Mouse (Mus musculus) intestine, embryonic 16.5 days (tissue): ENCODE data around the gene Adk. TPM values are rescaled to one million over a fixed set of nuclear protein-coding genes. Genes with fewer than 3 reads are reported as not detected.

ENCODE experiments used
- ATAC-seq: fragments of 200-750 bp; cut with Nextera tagmentation; 2 replicates; pipeline ENCODE4 v1.8.0; 2017; ENCODE audit warnings: moderate TSS enrichment, moderate library complexity
- H3K27ac ChIP-seq: fragments of 300-500 bp; sonication (generic); 2 replicates; pipeline ENCODE4 v1.5.1; 2014; ENCODE audit warnings: mild to moderate bottlenecking, low read length
- H3K27me3 ChIP-seq: fragments of 300-500 bp; sonication (generic); replicated peaks from 2 replicates; pipeline ENCODE4 v1.6.1; 2014; ENCODE audit warnings: low read length, control low read depth, mixed read lengths; ENCODE audit not compliant: control insufficient read depth, insufficient read depth
- H3K36me3 ChIP-seq: fragments of 300-500 bp; sonication (generic); 2 replicates; pipeline ENCODE4 v1.6.1; 2014; ENCODE audit warnings: low read length, control low read depth; ENCODE audit not compliant: control insufficient read depth, insufficient read depth
- H3K4me1 ChIP-seq: fragments of 300-500 bp; sonication (generic); 2 replicates; pipeline ENCODE4 v1.6.1; 2014; ENCODE audit warnings: low read length, control low read depth, mixed read lengths; ENCODE audit not compliant: control insufficient read depth, insufficient read depth
- H3K4me2 ChIP-seq: fragments of 300-500 bp; sonication (generic); 2 replicates; pipeline ENCODE4 v1.6.1; 2014; ENCODE audit warnings: low read depth, low read length, control low read depth
- H3K4me3 ChIP-seq: fragments of 300-500 bp; sonication (generic); 2 replicates; pipeline ENCODE4 v1.5.1; 2014; ENCODE audit warnings: mild to moderate bottlenecking, low read length
- H3K9ac ChIP-seq: fragments of 300-500 bp; sonication (generic); 2 replicates; pipeline ENCODE4 v1.6.1; 2014; ENCODE audit warnings: low read depth, low read length
- H3K9me3 ChIP-seq: fragments of 300-500 bp; sonication (generic); 2 replicates; pipeline ENCODE4 v1.6.1; 2016; ENCODE audit warnings: low read length, control low read depth; ENCODE audit not compliant: control insufficient read depth
- WGBS: fragments of 180-500 bp; shearing (Covaris S2); extraction: QIAGEN DNeasy Blood & Tissue Kit; methylation state at CpG from one replicate; pipeline ENCODE4 v1.1.7; 2014; 5-methylcytosine and 5-hydroxymethylcytosine counted together
- polyA plus RNA-seq: library from polyadenylated mRNA; unstranded; fragments of >200 nt; fragmentation: Nextera tagmentation; extraction: Ambion mirVana; gene quantifications from 2 replicates; pipeline ENCODE4 v1.2.1, GENCODE M21; 2015

Gene Adk
- polyA plus RNA-seq, 1 experiment from 2014 or later: 244 TPM

DNA sequence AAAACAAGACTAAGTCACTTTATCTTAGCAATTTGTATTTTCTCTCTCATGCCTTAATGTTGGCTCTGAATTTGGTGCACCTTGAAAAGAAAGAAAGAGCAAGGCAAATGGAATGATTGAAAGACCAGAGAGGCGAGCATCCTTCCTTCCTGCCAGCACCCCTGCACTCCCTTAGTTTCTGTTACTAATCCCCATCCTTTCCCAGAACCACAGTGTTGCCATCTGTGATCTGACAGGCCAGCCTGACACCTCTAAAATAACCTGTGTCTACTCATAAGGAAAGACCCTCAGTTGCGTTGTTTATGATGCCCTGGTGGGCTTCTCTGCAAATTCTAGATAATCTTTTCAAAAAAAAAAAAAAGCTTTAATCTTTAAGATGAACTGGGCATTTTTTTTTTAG lies 319.6 kb downstream of the Adk start:
- Histone ChIP-seq H3K4me2 (no peak overlapping the region), H3K4me1 (peaks cover 4% of the 10 kb centered on the region), H3K9me3 (no peaks in the 10 kb centered on the region), H3K36me3 (no peaks in the 10 kb centered on the region), H3K9ac (no peak overlapping the region), H3K27me3 (no peaks in the 10 kb centered on the region), H3K27ac (no peak overlapping the region), H3K4me3 (no peak overlapping the region)
- WGBS: 85% methylated on average over 2 of the region's 2 CpGs
- no peak for ATAC-seq

DNA sequence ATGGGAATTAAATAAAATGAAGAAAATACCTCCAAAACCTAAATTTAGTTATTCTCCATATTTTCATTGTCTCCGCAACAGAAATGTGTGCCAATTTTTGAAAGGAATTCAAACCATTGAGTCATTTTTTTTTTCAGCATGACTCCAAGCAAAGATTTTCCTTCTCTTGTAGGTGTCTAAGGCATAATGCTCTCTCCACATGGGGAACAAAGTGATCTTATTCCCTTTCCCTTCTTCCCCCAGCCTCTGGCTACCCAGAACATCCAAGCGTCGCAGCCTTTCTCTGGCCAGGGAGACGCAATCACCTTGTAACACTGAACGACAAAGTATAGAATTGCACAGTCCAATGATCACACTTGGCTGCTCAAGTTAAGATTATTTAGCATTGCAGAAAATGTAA lies 320.3 kb downstream of the Adk start:
- no peak overlapping the region for H3K4me2 ChIP-seq
- peaks cover 4% of the 10 kb centered on the region for H3K4me1 ChIP-seq
- H3K27ac ChIP-seq: no peak overlapping the region
- WGBS: 91% methylated on average over 5 of the region's 5 CpGs
- no peak overlapping the region for H3K9ac ChIP-seq
- H3K36me3 ChIP-seq: no peaks in the 10 kb centered on the region
- no peak overlapping the region for H3K4me3 ChIP-seq
- no peaks in the 10 kb centered on the region for H3K9me3 ChIP-seq
- ATAC-seq: no peak
- no peaks in the 10 kb centered on the region for H3K27me3 ChIP-seq

DNA sequence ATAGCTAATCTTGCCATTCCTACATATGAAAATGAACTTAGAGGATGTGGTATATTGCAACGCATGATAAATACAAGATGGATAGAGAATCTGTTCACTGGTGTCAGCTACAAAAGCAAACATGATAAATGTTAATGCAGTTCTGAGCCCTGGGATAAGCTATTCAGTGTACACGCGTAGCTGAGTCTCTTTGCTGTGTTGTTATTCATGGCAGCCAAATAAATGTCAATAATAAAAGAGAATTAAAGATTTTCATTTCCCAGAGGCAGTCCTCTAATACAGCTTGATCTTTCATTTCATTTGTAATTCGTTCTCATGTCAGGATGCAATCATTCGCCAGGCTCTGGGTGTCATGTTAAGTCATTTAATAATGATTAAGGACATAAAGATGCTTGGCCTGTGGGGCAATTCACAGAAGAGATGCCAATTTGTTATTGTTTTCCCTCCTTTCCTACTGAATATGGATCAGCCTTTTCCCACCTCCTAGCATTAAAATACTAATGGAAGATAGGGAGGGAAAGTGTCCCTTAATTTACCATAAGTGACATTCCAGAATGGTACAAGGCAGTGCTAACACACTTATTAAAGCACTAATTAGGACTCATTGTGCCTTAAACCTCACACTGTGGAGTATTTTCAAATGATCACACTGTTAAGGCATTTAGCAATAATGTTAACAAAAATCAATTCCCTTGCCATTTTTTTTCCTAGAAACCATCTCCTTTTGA lies 331.5 kb downstream of the Adk start:
- WGBS: 85% methylated on average over 5 of the region's 5 CpGs
- no peaks in the 10 kb centered on the region for H3K27me3 ChIP-seq
- no peaks in the 10 kb centered on the region for H3K4me1 ChIP-seq
- 0 out of 2 replicates have a peak, but pooled peaks cover 10% of the 10 kb centered on the region for H3K36me3 ChIP-seq
- ATAC-seq: no peak
- H3K9ac ChIP-seq: no peak overlapping the region
- no peak overlapping the region for H3K4me2 ChIP-seq
- peaks cover 5% of the 10 kb centered on the region; the same call in 1 of the 2 replicates for H3K9me3 ChIP-seq
- H3K4me3 ChIP-seq: no peak overlapping the region
- no peak overlapping the region for H3K27ac ChIP-seq

GRCm38 (mm10) chr14:21399506-21399905 lies 347.1 kb downstream of the Adk start:
- WGBS: 77% methylated on average over 7 of the region's 7 CpGs
- Histone ChIP-seq H3K36me3 (no peaks in the 10 kb centered on the region), H3K4me1 (no peaks in the 10 kb centered on the region), H3K27me3 (no peaks in the 10 kb centered on the region), H3K9me3 (no peaks in the 10 kb centered on the region), H3K9ac (no peak overlapping the region), H3K27ac (no peak overlapping the region), H3K4me3 (no peak overlapping the region), H3K4me2 (no peak overlapping the region)
- ATAC-seq: no peak

DNA sequence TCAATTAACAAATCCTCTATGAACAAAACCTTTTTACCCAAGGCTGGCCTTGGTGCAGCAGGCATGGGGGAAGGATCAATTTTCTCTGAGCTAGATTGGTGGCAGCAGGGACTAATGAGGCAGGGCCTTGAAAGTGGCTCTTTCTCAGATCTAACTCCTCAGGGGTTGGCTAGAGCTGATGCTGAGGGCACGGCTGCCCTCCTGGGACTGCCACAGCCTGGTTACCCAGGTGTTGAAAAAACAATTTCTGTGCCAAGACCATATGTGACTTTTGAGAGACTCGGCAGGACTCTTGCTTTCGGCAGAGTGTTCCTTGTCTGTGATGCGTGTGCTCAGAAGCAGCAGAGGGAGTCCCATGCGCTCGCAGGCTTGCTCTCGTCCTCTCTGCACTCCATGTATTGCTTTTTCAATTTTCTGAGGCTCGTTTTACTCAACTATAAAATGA lies 349.8 kb downstream of the Adk start:
- Histone ChIP-seq H3K4me1 (no peaks in the 10 kb centered on the region), H3K27me3 (no peaks in the 10 kb centered on the region), H3K4me2 (no peak overlapping the region), H3K9me3 (no peaks in the 10 kb centered on the region), H3K9ac (no peak overlapping the region), H3K4me3 (no peak overlapping the region), H3K27ac (no peak overlapping the region), H3K36me3 (no peaks in the 10 kb centered on the region)
- WGBS: 47% methylated on average over 8 of the region's 8 CpGs
- no peak for ATAC-seq

GRCm38 (mm10) chr14:21402621-21403405 lies 350.4 kb downstream of the Adk start:
- no peaks in the 10 kb centered on the region for H3K4me1 ChIP-seq
- H3K27ac ChIP-seq: no peak overlapping the region
- 54% methylated on average over 8 of the region's 8 CpGs for WGBS

GRCm38 (mm10) chr14:21406946-21407345 lies 354.6 kb downstream of the Adk start:
- Histone ChIP-seq H3K27ac (no peak overlapping the region), H3K9ac (no peak overlapping the region), H3K4me1 (no peaks in the 10 kb centered on the region), H3K27me3 (no peaks in the 10 kb centered on the region), H3K9me3 (no peaks in the 10 kb centered on the region), H3K4me2 (no peak overlapping the region), H3K36me3 (no peaks in the 10 kb centered on the region), H3K4me3 (no peak overlapping the region)
- 75% methylated on average over 5 of the region's 5 CpGs for WGBS
- ATAC-seq: no peak

More at GRCm38 (mm10) chr14:21402621-21403405, 350.4 kb downstream of the Adk start:
- H3K4me2 ChIP-seq: no peak overlapping the region
- no peaks in the 10 kb centered on the region for H3K27me3 ChIP-seq
- no peak for ATAC-seq
- H3K4me3 ChIP-seq: no peak overlapping the region
- H3K36me3 ChIP-seq: no peaks in the 10 kb centered on the region
- no peaks in the 10 kb centered on the region for H3K9me3 ChIP-seq
- no peak overlapping the region for H3K9ac ChIP-seq

DNA sequence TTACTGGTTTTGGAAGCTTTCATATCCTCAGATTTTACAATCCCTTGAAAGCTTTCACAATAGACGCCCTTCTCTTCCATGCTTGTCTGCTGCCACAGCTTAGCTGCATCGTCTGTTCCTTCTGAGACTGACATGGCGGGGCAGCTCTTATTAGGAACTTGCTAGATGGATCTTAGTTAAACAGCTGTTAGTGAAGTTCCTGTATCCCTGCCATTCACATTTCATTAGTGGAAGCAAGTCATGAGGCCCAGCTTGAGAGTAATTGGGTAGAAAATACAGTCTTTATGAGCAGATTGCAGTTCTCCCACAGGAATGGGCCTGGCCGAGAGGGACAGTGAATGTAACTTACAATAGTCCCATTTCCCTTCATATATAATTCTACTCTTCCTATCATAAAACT lies 356.5 kb downstream of the Adk start:
- Histone ChIP-seq H3K4me3 (no peak overlapping the region), H3K4me1 (no peaks in the 10 kb centered on the region), H3K9me3 (no peaks in the 10 kb centered on the region), H3K27me3 (no peaks in the 10 kb centered on the region), H3K9ac (no peak overlapping the region), H3K4me2 (no peak overlapping the region), H3K27ac (no peak overlapping the region), H3K36me3 (no peaks in the 10 kb centered on the region)
- WGBS: 77% methylated on average over 4 of the region's 4 CpGs
- no peak for ATAC-seq

- H3K9me3 ChIP-seq: no peaks in the 10 kb centered on the region
- H3K36me3 ChIP-seq: no peaks in the 10 kb centered on the region
- ATAC-seq: no peak
- H3K4me3 ChIP-seq: no peak overlapping the region
- H3K4me1 ChIP-seq: no peaks in the 10 kb centered on the region
- 62% methylated on average over 7 of the region's 7 CpGs for WGBS
- no peak overlapping the region for H3K27ac ChIP-seq
- H3K9ac ChIP-seq: no peak overlapping the region
- H3K27me3 ChIP-seq: no peaks in the 10 kb centered on the region
- no peak overlapping the region for H3K4me2 ChIP-seq
These were observed 358.5 kb downstream of the Adk start for GRCm38 (mm10) chr14:21410769-21411477.
